Mouse (Mus musculus) limb, embryonic 12.5 days (tissue): ENCODE measurements at regions not wholly inside any gene's neighbourhood (a gene's known extent, or its start where the extent isn't known, plus 50 kb on each side); places are given as distances from the start of the nearest gene placed in this dataset.

Experiments
- ATAC-seq: fragments of 200-750 bp; cut with Nextera tagmentation; 2 replicates; pipeline ENCODE4 v1.8.0; 2017; ENCODE audit warnings: low read depth, moderate TSS enrichment; ENCODE audit not compliant: insufficient number of reproducible peaks, insufficient read depth, low FRiP score, low TSS enrichment
- H3K27ac ChIP-seq: fragments of 300-500 bp; sonication (generic); 2 replicates; pipeline ENCODE4 v1.5.1; 2016; ENCODE audit warnings: mild to moderate bottlenecking, moderate library complexity
- H3K27me3 ChIP-seq: fragments of 300-500 bp; sonication (generic); 2 replicates; pipeline ENCODE4 v1.6.1; 2016; ENCODE audit warnings: mild to moderate bottlenecking, moderate library complexity
- H3K36me3 ChIP-seq: fragments of 300-500 bp; sonication (generic); 2 replicates; pipeline ENCODE4 v1.6.1; 2016; ENCODE audit warnings: mild to moderate bottlenecking, moderate library complexity
- H3K4me1 ChIP-seq: fragments of 300-500 bp; sonication (generic); replicated peaks from 2 replicates; pipeline ENCODE4 v1.6.1; 2016
- H3K4me2 ChIP-seq: fragments of 300-500 bp; sonication (generic); 2 replicates; pipeline ENCODE4 v1.6.1; 2016; ENCODE audit warnings: mild to moderate bottlenecking, moderate library complexity
- H3K4me3 ChIP-seq: fragments of 300-500 bp; sonication (generic); replicated peaks from 2 replicates; pipeline ENCODE4 v1.5.1; 2016; ENCODE audit warnings: mild to moderate bottlenecking
- H3K9ac ChIP-seq: fragments of 300-500 bp; sonication (generic); replicated peaks from 2 replicates; pipeline ENCODE4 v1.6.1; 2016; ENCODE audit warnings: mild to moderate bottlenecking, moderate library complexity
- H3K9me3 ChIP-seq: fragments of 300-500 bp; sonication (generic); 2 replicates; pipeline ENCODE4 v1.6.1; 2016; ENCODE audit warnings: mild to moderate bottlenecking, moderate library complexity
- WGBS: fragments of 180-500 bp; shearing (Covaris S2); methylation state at CpG from one replicate; pipeline ENCODE4 v1.1.7; 2016; 5-methylcytosine and 5-hydroxymethylcytosine counted together

GRCm38 (mm10) chr6:89054060-89054459 lies 152.0 kb downstream of the Tpra1 start:
- H3K4me2 ChIP-seq, result no peak overlapping the region
- H3K4me1 ChIP-seq, result no peaks in the 10 kb centered on the region
- H3K36me3 ChIP-seq, result no peaks in the 10 kb centered on the region
- no peak overlapping the region for H3K4me3 ChIP-seq
- H3K27ac ChIP-seq, result no peak overlapping the region
- H3K27me3 ChIP-seq, result no peaks in the 10 kb centered on the region
- no peaks in the 10 kb centered on the region for H3K9me3 ChIP-seq
- no peak overlapping the region for H3K9ac ChIP-seq
- no peak for ATAC-seq
- WGBS, result 80% methylated on average over 13 of the region's 13 CpGs

- no peaks in the 10 kb centered on the region for H3K4me1 ChIP-seq
- H3K27me3 ChIP-seq, result no peaks in the 10 kb centered on the region
- H3K4me2 ChIP-seq, result no peak overlapping the region
- 82% methylated on average over 4 of the region's 4 CpGs for WGBS
- no peaks in the 10 kb centered on the region for H3K9me3 ChIP-seq
- H3K27ac ChIP-seq, result no peak overlapping the region
- no peak for ATAC-seq
- H3K36me3 ChIP-seq, result no peaks in the 10 kb centered on the region
- H3K9ac ChIP-seq, result no peak overlapping the region
- H3K4me3 ChIP-seq, result no peak overlapping the region
These were observed 157.5 kb downstream of the Tpra1 start for GRCm38 (mm10) chr6:89059431-89059975.

- Histone ChIP-seq H3K9me3 (no peaks in the 10 kb centered on the region; the same call in 1 of the 2 replicates), H3K27ac (no peak overlapping the region), H3K27me3 (no peaks in the 10 kb centered on the region), H3K4me2 (no peak overlapping the region), H3K9ac (no peak overlapping the region), H3K4me1 (no peaks in the 10 kb centered on the region), H3K4me3 (no peak overlapping the region), H3K36me3 (no peaks in the 10 kb centered on the region)
- ATAC-seq, result no peak
- 81% methylated on average over 7 of the region's 7 CpGs for WGBS
These were observed 163.0 kb downstream of the Tpra1 start for GRCm38 (mm10) chr6:89064977-89065580.

- WGBS, result 79% methylated on average over 5 of the region's 5 CpGs
- no peak for ATAC-seq
- Histone ChIP-seq H3K36me3 (no peaks in the 10 kb centered on the region), H3K9ac (no peak overlapping the region), H3K4me2 (no peak overlapping the region), H3K4me3 (no peak overlapping the region), H3K4me1 (no peaks in the 10 kb centered on the region), H3K9me3 (no peaks in the 10 kb centered on the region; the same call in 1 of the 2 replicates), H3K27me3 (no peaks in the 10 kb centered on the region), H3K27ac (no peak overlapping the region)
These were observed 164.5 kb downstream of the Tpra1 start for GRCm38 (mm10) chr6:89066588-89066987.

- Histone ChIP-seq H3K27ac (no peak overlapping the region), H3K36me3 (no peaks in the 10 kb centered on the region), H3K4me1 (no peaks in the 10 kb centered on the region), H3K9ac (no peak overlapping the region), H3K4me2 (no peak overlapping the region), H3K27me3 (no peaks in the 10 kb centered on the region), H3K4me3 (no peak overlapping the region), H3K9me3 (no peaks in the 10 kb centered on the region; the same call in 1 of the 2 replicates)
- no peak for ATAC-seq
- WGBS, result 95% methylated on average over 5 of the region's 5 CpGs
These were observed 166.2 kb downstream of the Tpra1 start for GRCm38 (mm10) chr6:89068286-89068685.

- WGBS, result 83% methylated on average over 5 of the region's 5 CpGs
- Histone ChIP-seq H3K27ac (no peak overlapping the region), H3K36me3 (no peaks in the 10 kb centered on the region), H3K27me3 (no peaks in the 10 kb centered on the region), H3K4me1 (no peaks in the 10 kb centered on the region), H3K4me2 (no peak overlapping the region), H3K9ac (no peak overlapping the region), H3K9me3 (no peaks in the 10 kb centered on the region; the same call in 1 of the 2 replicates), H3K4me3 (no peak overlapping the region)
- ATAC-seq, result no peak
These were observed 167.1 kb downstream of the Tpra1 start for GRCm38 (mm10) chr6:89069108-89069507.

- no peak for ATAC-seq
- no peaks in the 10 kb centered on the region; the same call in 1 of the 2 replicates for H3K9me3 ChIP-seq
- no peak overlapping the region for H3K27ac ChIP-seq
- H3K9ac ChIP-seq, result no peak overlapping the region
- no peaks in the 10 kb centered on the region for H3K4me1 ChIP-seq
- H3K4me3 ChIP-seq, result no peak overlapping the region
- no peaks in the 10 kb centered on the region for H3K36me3 ChIP-seq
- 18% methylated on average over 3 of the region's 3 CpGs for WGBS
- no peaks in the 10 kb centered on the region for H3K27me3 ChIP-seq
- no peak overlapping the region for H3K4me2 ChIP-seq
These were observed 168.0 kb downstream of the Tpra1 start for GRCm38 (mm10) chr6:89070011-89070410.

- no peaks in the 10 kb centered on the region for H3K27me3 ChIP-seq
- WGBS, result 56% methylated on average over 2 of the region's 2 CpGs
- no peak overlapping the region for H3K4me2 ChIP-seq
- H3K9ac ChIP-seq, result no peak overlapping the region
- H3K36me3 ChIP-seq, result no peaks in the 10 kb centered on the region
- H3K27ac ChIP-seq, result no peak overlapping the region
- H3K9me3 ChIP-seq, result no peaks in the 10 kb centered on the region; the same call in 1 of the 2 replicates
- H3K4me1 ChIP-seq, result 0 out of 2 replicates have a peak, but pooled peaks cover 3% of the 10 kb centered on the region
- no peak for ATAC-seq
- H3K4me3 ChIP-seq, result no peak overlapping the region
These were observed 169.7 kb downstream of the Tpra1 start for GRCm38 (mm10) chr6:89071766-89072165.

- Histone ChIP-seq H3K9ac (no peak overlapping the region), H3K27ac (no peak overlapping the region), H3K4me1 (0 out of 2 replicates have a peak, but pooled peaks cover 3% of the 10 kb centered on the region), H3K4me2 (no peak overlapping the region), H3K36me3 (no peaks in the 10 kb centered on the region), H3K9me3 (no peaks in the 10 kb centered on the region; the same call in 1 of the 2 replicates), H3K4me3 (no peak overlapping the region), H3K27me3 (no peaks in the 10 kb centered on the region)
- ATAC-seq, result no peak
- WGBS, result 49% methylated on average over 2 of the region's 2 CpGs
These were observed 170.5 kb downstream of the Tpra1 start for GRCm38 (mm10) chr6:89072569-89072968.

- no peaks in the 10 kb centered on the region for H3K27me3 ChIP-seq
- H3K9ac ChIP-seq, result no peak overlapping the region
- ATAC-seq, result no peak
- WGBS, result 73% methylated on average over 6 of the region's 6 CpGs
- no peaks in the 10 kb centered on the region for H3K4me1 ChIP-seq
- no peaks in the 10 kb centered on the region for H3K9me3 ChIP-seq
- no peak overlapping the region for H3K4me2 ChIP-seq
- no peak overlapping the region for H3K27ac ChIP-seq
- H3K4me3 ChIP-seq, result no peak overlapping the region
- no peaks in the 10 kb centered on the region for H3K36me3 ChIP-seq
These were observed 179.7 kb downstream of the Tpra1 start for GRCm38 (mm10) chr6:89081624-89082300.

- Histone ChIP-seq H3K4me1 (no peaks in the 10 kb centered on the region), H3K9ac (no peak overlapping the region), H3K27me3 (no peaks in the 10 kb centered on the region), H3K9me3 (peaks cover 2% of the 10 kb centered on the region), H3K27ac (no peak overlapping the region), H3K36me3 (no peaks in the 10 kb centered on the region), H3K4me3 (no peak overlapping the region), H3K4me2 (no peak overlapping the region)
- no peak for ATAC-seq
- WGBS, result 91% methylated on average over 3 of the region's 3 CpGs
These were observed 182.4 kb downstream of the Tpra1 start for GRCm38 (mm10) chr6:89084437-89084836.
